Mouse (Mus musculus): Measurements from ENCODE around the gene Ccnd3.
"Not testable (repeated sequence)": the region's sequence is repeated elsewhere in the genome, so short reads cannot be mapped to it uniquely, and the experiment has no call there.

DNA sequence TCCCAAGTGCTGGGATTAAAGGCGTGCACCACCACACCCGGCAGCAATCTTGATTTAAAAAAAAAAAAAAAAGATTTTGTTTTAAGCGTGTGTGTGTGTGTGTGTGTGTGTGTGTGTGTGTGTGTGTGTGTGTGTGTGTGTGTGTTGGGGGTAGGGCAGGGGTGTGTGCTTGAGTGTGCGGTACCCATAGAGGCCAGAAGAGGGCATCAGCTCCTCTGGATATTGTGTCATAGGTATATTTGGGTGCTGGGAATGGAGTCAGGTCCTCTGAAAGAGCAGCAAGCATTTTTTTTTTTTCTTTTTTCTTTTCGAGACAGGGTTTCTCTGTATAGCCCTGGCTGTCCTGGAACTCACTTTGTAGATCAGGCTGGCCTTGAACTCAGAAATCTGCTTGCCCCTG, 119.7 kb downstream of the Ccnd3 start:
- TF ChIP-seq CTCF (IDR thresholded peaks at IDR 0.05; ENCODE audit: low read depth, low read length); POLR2A (IDR thresholded peaks at IDR 0.05; ENCODE audit: extremely low read depth, insufficient read depth, low read length): not testable (repeated sequence)
